ENCODE assay signal across 10 mouse cellular contexts in the genomic region with DNA sequence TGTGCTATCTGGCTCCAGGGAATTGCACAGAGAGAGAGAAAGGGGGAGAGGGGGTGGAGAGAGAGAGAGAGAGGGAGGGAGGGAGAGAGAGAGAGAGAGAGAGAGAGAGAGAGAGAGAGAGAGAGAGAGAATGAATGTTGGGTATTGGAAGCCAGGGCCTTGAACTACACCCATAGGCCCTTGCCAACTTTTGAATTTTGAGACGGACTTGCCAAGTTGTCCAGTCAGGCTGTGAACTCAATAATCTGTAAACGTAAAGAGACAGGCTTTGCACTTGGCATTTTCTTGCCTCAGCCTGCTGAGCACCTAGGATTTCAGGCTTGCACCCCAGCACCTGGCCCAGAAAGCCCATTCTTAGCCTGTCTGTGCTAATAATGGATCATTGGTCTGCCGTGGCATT. TPM values are rescaled to one million over a fixed set of nuclear protein-coding genes. Genes with fewer than 3 reads are reported as not detected.
A peak's percentile ranks its signal among the peaks of the same experiment; 100 is the strongest.
DNase-seq lines count a peak whose midpoint lies in the region; ATAC-seq and TF ChIP-seq lines count a peak whose summit lies in the region.
"Had no signal": no experiment of that assay in that cellular context is flagged by ENCODE, and none has a peak within 500 bp of the region (broad histone marks: within the 10 kb centered on the region; RNA-seq: fewer than 3 reads in every experiment).

No protein-coding gene starts in this region.

- no peak for TF ChIP-seq EP300 in lung, postnatal 0 days (IDR thresholded peaks at IDR 0.05)

- TF ChIP-seq CTCF in lung, postnatal 0 days (IDR thresholded peaks at IDR 0.05), result no peak
- no peak for TF ChIP-seq CTCF in small intestine, adult 2 months (IDR thresholded peaks at IDR 0.05; ENCODE audit: extremely low read depth, insufficient read length, insufficient replicate concordance, low read depth, low read length)

- no peak for TF ChIP-seq POLR2A in small intestine, adult 2 months (IDR thresholded peaks at IDR 0.05; ENCODE audit: low read depth, low read length)

- peaks cover 44% of the 10 kb centered on the region for H3K4me1 ChIP-seq in lung, postnatal 0 days (ENCODE audit: insufficient read depth, low read depth, low read length)
- H3K4me1 ChIP-seq in limb, embryonic 12.5 days (replicated peaks), result peaks cover 50% of the 10 kb centered on the region
- peaks cover 17% of the 10 kb centered on the region for H3K4me1 ChIP-seq in small intestine, adult 2 months (ENCODE audit: control insufficient read depth, insufficient read depth, insufficient read length, low read length)

- H3K9ac ChIP-seq in lung, postnatal 0 days (replicated peaks; ENCODE audit: low read depth), result no peak overlapping the region
- H3K9ac ChIP-seq in limb, embryonic 12.5 days (replicated peaks), result peak overlapping the region; percentile 99

- H3K4me3 ChIP-seq in lung, postnatal 0 days (ENCODE audit: low read depth, low read length), result no peak overlapping the region
- H3K4me3 ChIP-seq in limb, embryonic 12.5 days (replicated peaks), result peak overlapping the region; percentile 89
- no peak overlapping the region for H3K4me3 ChIP-seq in small intestine, adult 2 months (ENCODE audit: low read depth, low read length)

- no peaks in the 10 kb centered on the region for H3K9me3 ChIP-seq in lung, postnatal 0 days (ENCODE audit: low read length)
- no peaks in the 10 kb centered on the region for H3K9me3 ChIP-seq in limb, embryonic 12.5 days

- peak; percentile 57 for DNase-seq in adrenal gland, adult 2 months
- no peak for DNase-seq in adrenal gland, postnatal 4 days (ENCODE audit: low spot score in 2 of 2)
- DNase-seq in lung, postnatal 0 days (ENCODE audit: low spot score), result no peak
- no peak for DNase-seq in lung, adult 18-20 months
- no peak for DNase-seq in right cerebral cortex, adult 2 months (ENCODE audit: low spot score in 2 of 2)
- DNase-seq: gastrocnemius, postnatal 10 days had no signal

- H3K36me3 ChIP-seq in lung, postnatal 0 days (ENCODE audit: insufficient read depth, low read length), result no peaks in the 10 kb centered on the region
- peaks cover 8% of the 10 kb centered on the region; the same call in 1 of the 2 replicates for H3K36me3 ChIP-seq in limb, embryonic 12.5 days
- no peaks in the 10 kb centered on the region for H3K36me3 ChIP-seq in small intestine, adult 2 months (ENCODE audit: control insufficient read depth, insufficient read depth, low read length)

- WGBS in lung, postnatal 0 days, result 17% methylated on average over 3 of the region's 3 CpGs
- WGBS in limb, embryonic 12.5 days, result 53% methylated on average over 3 of the region's 3 CpGs
- WGBS in small intestine, adult 2 months, result 20% methylated on average over 3 of the region's 3 CpGs

- H3K4me2 ChIP-seq in lung, postnatal 0 days (replicated peaks; ENCODE audit: low read depth, low read length), result peak overlapping the region; percentile 83
- peak overlapping the region; percentile 91 for H3K4me2 ChIP-seq in limb, embryonic 12.5 days

- ATAC-seq in lung, postnatal 0 days, result no peak
- no peak for ATAC-seq in limb, embryonic 12.5 days (ENCODE audit: insufficient number of reproducible peaks, insufficient read depth, low FRiP score, low TSS enrichment, low read depth)
- ATAC-seq in monocyte, adult 5-6 weeks (replicated peaks; ENCODE audit: insufficient number of reproducible peaks, low FRiP score, low TSS enrichment, poor library complexity, severe bottlenecking), result no peak
- ATAC-seq: activated CD4-positive, CD25-positive, alpha-beta regulatory T cell, adult 4 months had no signal

- H3K27ac ChIP-seq in lung, postnatal 0 days (ENCODE audit: low read length), result 0 out of 2 replicates have a peak overlapping the region, but pooled peaks have one; percentile 27
- no peak overlapping the region for H3K27ac ChIP-seq in limb, embryonic 12.5 days
- H3K27ac ChIP-seq in small intestine, adult 2 months (ENCODE audit: insufficient read depth, low read depth, low read length), result peak overlapping the region; percentile 38

- H3K27me3 ChIP-seq in lung, postnatal 0 days (replicated peaks; ENCODE audit: insufficient read depth, low read length), result no peaks in the 10 kb centered on the region
- H3K27me3 ChIP-seq in limb, embryonic 12.5 days, result no peaks in the 10 kb centered on the region
- no peaks in the 10 kb centered on the region for H3K27me3 ChIP-seq in small intestine, adult 2 months (ENCODE audit: control insufficient read depth, insufficient read depth, low read length)

RNA-seq across cellular contexts. Expression of gene Qrfp, which starts 48.2 kb away (rescaled TPM):
- not detected for total RNA-seq in adrenal gland, adult 2 months (2021)
- polyA plus RNA-seq in adrenal gland, adult 2 months (2012; rRNA removed), result not detected in 2 replicates
- total RNA-seq in adrenal gland, postnatal 4 days (2021), result not detected
- 0.04 and 0.13 TPM in 2 replicates for polyA plus RNA-seq in lung, postnatal 0 days (2015; fragmentation: Nextera tagmentation; extraction: Ambion mirVana)
- 0.20 and 0.34 TPM in 2 replicates for polyA plus RNA-seq in limb, embryonic 12.5 days (2016; fragmentation: Nextera tagmentation; extraction: Ambion mirVana)
- 0.06 and 0.11 TPM in 2 replicates for polyA plus RNA-seq in small intestine, adult 2 months (2012; rRNA removed)
- 9.8 to 19.1 TPM (median 10.5 TPM) in 3 replicates for total RNA-seq in monocyte, adult 5-6 weeks (2017)
- total RNA-seq: gastrocnemius, postnatal 10 days had no signal
